Mouse (Mus musculus) common myeloid progenitor, adult 5-6 weeks (primary cell): ENCODE measurements around the gene Aptx. TPM values are rescaled to one million over a fixed set of nuclear protein-coding genes. Genes with fewer than 3 reads are reported as not detected.
A peak's percentile ranks its signal among the peaks of the same experiment; 100 is the strongest.

Experiments
- ATAC-seq: replicated peaks from 2 replicates; pipeline ENCODE4 v1.8.0; 2016; ENCODE audit warnings: low read depth, mild to moderate bottlenecking, moderate TSS enrichment, inconsistent platforms; ENCODE audit not compliant: poor library complexity, severe bottlenecking
- total RNA-seq: library from RNA; stranded (forward); fragments of 200-1000, 187-1606 nt; gene quantifications from 2 replicates; pipeline ENCODE4 v1.2.3, GENCODE M21; 2017

Aptx gene
- total RNA-seq, 1 experiment from 2014 or later, result 14.7 TPM

DNA sequence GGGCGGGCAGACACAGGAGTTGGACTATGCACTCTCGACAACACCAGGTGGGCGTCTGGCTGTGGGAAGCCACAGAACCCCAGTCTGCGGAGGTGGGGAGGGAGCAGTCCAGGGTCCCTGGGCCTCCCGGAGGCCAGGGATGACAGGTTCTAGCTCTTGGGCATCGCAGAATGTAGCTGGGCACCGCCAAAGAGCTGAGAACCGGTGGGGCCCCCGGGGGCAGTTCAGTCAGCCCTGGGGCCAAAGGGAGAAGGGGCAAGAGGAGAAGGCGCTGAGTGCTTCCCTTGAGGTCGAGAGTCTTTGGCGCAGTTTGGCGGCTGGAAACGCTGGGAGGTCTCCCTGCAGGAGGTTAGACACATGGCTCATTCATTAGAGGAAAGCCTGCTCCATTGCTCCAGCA, 26.7 kb downstream of the Aptx start:
- no peak for ATAC-seq

DNA sequence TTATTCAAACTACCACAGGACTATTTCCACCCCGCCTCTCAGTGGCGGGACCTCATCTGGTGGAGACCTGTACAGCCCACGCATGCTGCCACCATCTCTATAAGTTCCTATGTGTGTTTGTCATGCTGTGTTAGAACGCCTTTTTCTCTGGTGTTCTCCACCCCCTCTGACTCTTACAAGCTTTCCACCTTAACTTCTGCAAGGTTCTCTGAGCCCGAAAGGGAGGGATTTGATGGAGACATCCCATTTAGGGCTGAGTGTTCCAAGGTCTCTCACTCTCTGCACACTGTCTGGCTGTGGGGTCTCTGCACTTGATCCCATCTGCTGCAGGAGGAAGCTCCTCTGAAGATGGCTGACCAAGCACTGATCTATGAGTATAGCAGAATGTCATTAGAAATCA, 29.5 kb downstream of the Aptx start:
- no peak for ATAC-seq

DNA sequence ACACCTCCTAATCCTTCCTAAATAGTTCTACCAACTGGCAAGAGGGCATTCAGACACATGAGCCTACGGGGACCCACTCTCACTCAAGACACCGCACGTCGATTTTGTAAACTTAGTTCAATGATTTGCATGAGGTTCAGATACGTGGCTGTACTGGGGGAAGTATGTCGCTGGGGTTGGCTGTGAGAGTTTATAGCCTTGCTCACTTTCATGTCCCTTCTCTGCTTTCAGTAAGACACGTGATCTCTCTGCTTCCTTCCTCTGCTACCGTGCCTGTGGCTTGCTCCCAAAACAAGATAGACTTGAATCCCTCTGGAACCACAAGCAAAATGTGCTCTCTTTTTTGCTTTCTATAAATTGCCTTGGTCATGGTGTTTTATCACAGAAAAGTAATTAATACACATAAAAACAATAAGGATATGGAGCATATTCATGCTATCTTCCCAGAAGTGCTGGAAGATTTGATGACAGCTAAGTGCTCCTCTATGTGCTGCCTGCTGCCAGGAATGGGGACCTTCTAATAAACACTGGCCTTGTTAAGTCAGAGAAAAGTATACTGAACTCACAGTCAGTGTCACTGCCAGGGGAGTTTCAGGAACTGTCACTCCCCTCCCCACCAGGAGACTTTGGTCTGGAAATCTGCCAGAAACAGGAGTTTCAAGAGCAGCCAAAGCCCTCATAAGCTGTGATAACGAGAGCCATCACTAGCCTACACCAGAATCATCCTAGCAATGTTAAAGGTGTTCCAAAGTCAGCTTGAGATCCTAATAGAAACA, 36.6 kb downstream of the Aptx start:
- peak; percentile 68 for ATAC-seq

DNA sequence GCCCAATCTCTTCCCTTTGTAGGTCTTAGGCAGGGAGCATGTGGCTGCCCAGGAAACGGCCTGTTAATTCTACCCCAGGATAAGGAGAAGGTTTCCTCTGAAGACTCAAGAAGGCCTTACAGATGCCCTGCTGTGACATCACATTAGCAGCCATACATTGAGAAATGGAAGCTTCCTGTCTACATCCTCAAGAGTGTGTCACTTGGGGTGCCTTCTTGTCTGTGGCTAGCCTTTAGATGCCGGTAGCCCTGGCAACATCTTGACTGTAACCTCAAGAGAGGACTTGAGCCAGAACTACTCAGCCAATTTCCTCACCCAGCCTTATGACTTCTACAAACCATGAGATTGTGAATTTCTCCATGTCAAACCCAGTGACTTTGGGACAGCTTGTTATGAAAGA, 51.9 kb downstream of the Aptx start:
- ATAC-seq, result no peak

DNA sequence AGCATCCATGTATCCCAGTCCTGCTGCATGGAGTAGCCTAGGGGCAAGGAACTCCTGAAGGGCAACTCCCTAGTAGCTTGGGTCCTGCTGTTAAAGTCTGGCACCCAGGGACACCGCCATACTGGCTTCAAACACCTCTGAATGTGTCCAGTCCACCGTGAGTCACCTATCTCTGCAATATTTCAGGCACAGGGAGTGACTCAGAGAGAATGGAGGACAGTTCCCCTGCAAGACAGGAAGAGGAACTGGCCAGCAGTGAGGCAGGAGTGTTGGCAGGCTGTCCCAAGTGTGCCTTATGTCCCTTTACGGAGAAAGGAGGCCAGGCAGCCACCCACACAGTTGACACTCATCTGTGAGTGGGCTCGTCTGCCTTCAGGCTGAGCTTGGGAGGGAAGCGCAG, 53.9 kb downstream of the Aptx start:
- no peak for ATAC-seq

DNA sequence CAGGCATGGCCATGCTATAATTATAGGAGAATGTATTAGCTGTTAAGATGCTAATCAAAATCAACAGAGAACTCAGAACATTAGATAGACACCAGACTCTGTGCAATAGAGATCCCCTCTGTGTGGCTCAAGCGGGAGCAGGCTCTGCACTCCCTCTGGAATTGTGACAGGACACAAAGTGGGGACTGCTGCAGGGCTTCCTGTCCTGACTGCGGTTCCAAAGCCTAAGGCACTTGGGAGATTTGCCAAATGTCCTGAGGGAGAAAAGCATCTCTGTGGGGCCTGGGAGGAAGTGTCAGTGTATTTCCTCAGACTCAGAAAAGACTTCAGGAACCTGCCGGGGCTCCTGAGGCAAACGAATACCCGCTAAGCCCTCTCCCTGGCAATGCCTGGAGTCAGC, 59.4 kb downstream of the Aptx start:
- no peak for ATAC-seq

DNA sequence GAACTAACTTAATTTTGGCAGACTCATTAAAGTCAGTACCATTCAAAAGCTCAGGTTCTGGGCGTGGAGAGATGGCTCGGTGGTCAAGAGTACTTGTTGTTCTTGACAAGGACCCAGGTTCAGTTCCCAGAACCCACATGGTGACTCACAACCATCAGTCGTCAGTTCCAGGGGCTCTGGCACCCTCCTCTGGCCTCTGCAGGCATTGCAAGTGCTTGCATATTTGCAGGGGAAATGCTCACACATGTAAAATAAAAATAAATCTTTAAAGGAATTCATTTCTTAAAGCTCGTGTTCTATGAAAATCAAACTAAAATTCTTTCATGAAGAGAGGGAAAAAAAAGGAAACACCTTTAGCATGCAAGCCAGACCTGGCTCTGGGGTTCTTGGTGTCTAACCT, 62.0 kb downstream of the Aptx start:
- no peak for ATAC-seq

Other genes with a start within 250 kb of the Aptx start
- 1.1 and 1.8 TPM in 2 replicates for gene Tmem215, start 231.0 kb downstream of the Aptx start, total RNA-seq
- 377 and 448 TPM in 2 replicates for gene Dnaja1, start 19.0 kb upstream of the Aptx start, total RNA-seq
- gene Smu1, start 54.7 kb upstream of the Aptx start, total RNA-seq, result 126 and 132 TPM in 2 replicates
- 27.0 and 34.7 TPM in 2 replicates for gene B4galt1, start 150.8 kb upstream of the Aptx start, total RNA-seq
- gene Spink4, start 216.9 kb upstream of the Aptx start, total RNA-seq, result not detected in 2 replicates
- gene Bag1, start 245.1 kb upstream of the Aptx start, total RNA-seq, result 380 and 459 TPM in 2 replicates
- 75.3 and 77.6 TPM in 2 replicates for gene Chmp5, start 245.2 kb upstream of the Aptx start, total RNA-seq